8 mouse cellular contexts compared by ENCODE assay signal in the genomic region with DNA sequence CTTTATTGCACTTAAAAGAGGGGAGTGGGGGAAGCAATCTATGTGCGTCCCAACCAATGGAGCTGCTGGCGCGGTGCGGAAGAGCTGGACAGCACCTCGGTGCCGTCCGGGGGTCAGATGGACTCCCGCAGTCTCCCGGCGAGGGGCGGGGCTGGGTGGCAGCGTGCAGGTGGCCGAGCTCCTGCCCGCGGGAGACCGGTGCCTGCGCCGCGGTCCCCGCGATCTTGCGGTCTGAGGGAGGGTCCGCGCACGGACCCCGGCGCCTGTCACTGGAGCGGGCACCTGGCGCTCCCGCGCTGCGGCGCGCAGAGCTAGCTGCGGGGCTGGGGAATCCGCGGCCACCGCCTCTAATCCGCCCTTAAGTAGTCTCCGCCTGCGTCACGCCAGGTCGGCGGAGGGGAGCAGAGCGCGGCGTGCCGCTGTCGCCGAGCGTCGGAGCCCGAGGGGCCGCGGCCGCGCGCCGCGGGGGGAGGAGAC. TPM values are rescaled to one million over a fixed set of nuclear protein-coding genes. Genes with fewer than 3 reads are reported as not detected.
A peak's percentile ranks its signal among the peaks of the same experiment; 100 is the strongest.
DNase-seq lines count a peak whose midpoint lies in the region; ATAC-seq and TF ChIP-seq lines count a peak whose summit lies in the region.

A gene (minus strand): TSS at position 325 of the 477 bp plus-strand sequence.

- intact Hi-C loops in left cerebral cortex, postnatal 10 days (cut with DNase I) = loop anchor here (5.0 kb wide), 1 partner anchor 79 kb away; no protein-coding TSS in a partner anchor

- no peak within 1 kb of the TSS for H3K27ac ChIP-seq in embryonic facial prominence, embryonic 15.5 days (replicated peaks)
- no peak within 1 kb of the TSS for H3K27ac ChIP-seq in intestine, postnatal 0 days (ENCODE audit: low read depth, low read length)
- H3K27ac ChIP-seq in neural tube, embryonic 14.5 days (ENCODE audit: low read depth, low read length) = peak within 1 kb of the TSS; percentile 69

- no peak within 1 kb of the TSS for H3K9ac ChIP-seq in embryonic facial prominence, embryonic 15.5 days
- no peak within 1 kb of the TSS for H3K9ac ChIP-seq in intestine, postnatal 0 days (ENCODE audit: low read depth, low read length)
- H3K9ac ChIP-seq in neural tube, embryonic 14.5 days (replicated peaks; ENCODE audit: low read depth, low read length) = peak within 1 kb of the TSS; percentile 68

- under 1% methylated on average over 60 of the region's 60 CpGs for WGBS in embryonic facial prominence, embryonic 15.5 days
- under 1% methylated on average over 44 of the region's 60 CpGs for WGBS in intestine, postnatal 0 days
- under 1% methylated on average over 49 of the region's 60 CpGs for WGBS in neural tube, embryonic 14.5 days

- no peaks in the 10 kb centered on the region for H3K9me3 ChIP-seq in embryonic facial prominence, embryonic 15.5 days (replicated peaks)
- no peaks in the 10 kb centered on the region for H3K9me3 ChIP-seq in intestine, postnatal 0 days (ENCODE audit: control insufficient read depth)
- H3K9me3 ChIP-seq in neural tube, embryonic 14.5 days (ENCODE audit: control insufficient read depth, low read length) = no peaks in the 10 kb centered on the region

- H3K27me3 ChIP-seq in embryonic facial prominence, embryonic 15.5 days = peaks cover 56% of the 10 kb centered on the region
- H3K27me3 ChIP-seq in intestine, postnatal 0 days (replicated peaks; ENCODE audit: control insufficient read depth, insufficient read depth, low read length) = peaks cover 34% of the 10 kb centered on the region
- H3K27me3 ChIP-seq in neural tube, embryonic 14.5 days (ENCODE audit: control insufficient read depth, insufficient read depth, low read length) = peaks cover 10% of the 10 kb centered on the region; the same call in 1 of the 2 replicates

- peaks cover 12% of the 10 kb centered on the region for H3K4me1 ChIP-seq in embryonic facial prominence, embryonic 15.5 days
- H3K4me1 ChIP-seq in intestine, postnatal 0 days (replicated peaks; ENCODE audit: control insufficient read depth, insufficient read depth, low read length) = no peaks in the 10 kb centered on the region
- peaks cover 6% of the 10 kb centered on the region; the same call in 1 of the 2 replicates for H3K4me1 ChIP-seq in neural tube, embryonic 14.5 days (ENCODE audit: control insufficient read depth, insufficient read depth, low read length)

- peak within 1 kb of the TSS; percentile 37 for H3K4me3 ChIP-seq in embryonic facial prominence, embryonic 15.5 days (replicated peaks)
- H3K4me3 ChIP-seq in intestine, postnatal 0 days (ENCODE audit: low read depth, low read length) = peak within 1 kb of the TSS; percentile 33
- H3K4me3 ChIP-seq in neural tube, embryonic 14.5 days (ENCODE audit: low read depth, low read length) = peak within 1 kb of the TSS; percentile 55

- peak in 1 of 2 experiments; percentile 36 for DNase-seq in left cerebral cortex, postnatal 10 days (ENCODE audit: extremely low spot score in 1 of 2, low spot score in 2 of 2)
- no peak for DNase-seq in left cerebral cortex, adult 9 months (ENCODE audit: low spot score in 2 of 2)
- DNase-seq in brain, adult 2 months (ENCODE audit: low read depth, low spot score) = peak; percentile 51
- no peak for DNase-seq in c-Kit-positive CD71-positive TER-119-positive erythroid progenitor cells, embryonic 14.5 days (ENCODE audit: low spot score)
- DNase-seq in ovary, postnatal 10 days (ENCODE audit: low spot score) = no peak

- no peak for TF ChIP-seq CTCF in intestine, postnatal 0 days (IDR thresholded peaks at IDR 0.05; ENCODE audit: low read depth)

- H3K36me3 ChIP-seq in embryonic facial prominence, embryonic 15.5 days = no peaks in the 10 kb centered on the region
- no peaks in the 10 kb centered on the region for H3K36me3 ChIP-seq in intestine, postnatal 0 days (ENCODE audit: control insufficient read depth, insufficient read depth)
- no peaks in the 10 kb centered on the region for H3K36me3 ChIP-seq in neural tube, embryonic 14.5 days (ENCODE audit: control insufficient read depth, insufficient read depth, low read length)

- peak within 1 kb of the TSS; percentile 59 for H3K4me2 ChIP-seq in embryonic facial prominence, embryonic 15.5 days (replicated peaks)
- H3K4me2 ChIP-seq in intestine, postnatal 0 days (replicated peaks; ENCODE audit: low read depth) = peak within 1 kb of the TSS; percentile 60
- peak within 1 kb of the TSS; percentile 83 for H3K4me2 ChIP-seq in neural tube, embryonic 14.5 days (ENCODE audit: low read depth, low read length)

- ATAC-seq in embryonic facial prominence, embryonic 15.5 days (ENCODE audit: insufficient number of reproducible peaks, low FRiP score, low TSS enrichment, low read depth) = peak; percentile 39; the same call in 1 of the 2 replicates
- ATAC-seq in intestine, postnatal 0 days = peak; percentile 49; the same call in 1 of the 2 replicates
- peak; percentile 86 for ATAC-seq in neural tube, embryonic 14.5 days (ENCODE audit: low read depth)

RNA-seq across cellular contexts. Expression of the gene that starts here (rescaled TPM):
- total RNA-seq in left cerebral cortex, postnatal 10 days (2021) = 10 to 100 TPM; 25.0 to 25.2 TPM
- polyA plus RNA-seq in embryonic facial prominence, embryonic 15.5 days (2015; fragmentation: Nextera tagmentation; extraction: Ambion mirVana) = 0.23 and 0.25 TPM in 2 replicates
- 0.44 and 0.51 TPM in 2 replicates for polyA plus RNA-seq in intestine, postnatal 0 days (2015; fragmentation: Nextera tagmentation; extraction: Ambion mirVana)
- 5.7 and 7.2 TPM in 2 replicates for polyA plus RNA-seq in neural tube, embryonic 14.5 days (2014; fragmentation: Nextera tagmentation; extraction: Ambion mirVana)

Comparison
In these comparisons a context has a peak if more than half of its experiments do, and no peak if none do; other contexts are left out.
1. Peak in ATAC-seq, H3K4me3 ChIP-seq and H3K4me2 ChIP-seq in embryonic facial prominence, embryonic 15.5 days; RNA of the gene not detected or under 1 TPM.
2. Peak in ATAC-seq, H3K4me3 ChIP-seq and H3K4me2 ChIP-seq in intestine, postnatal 0 days; RNA of the gene not detected or under 1 TPM.